Mouse (Mus musculus) ES-E14 (cell line): ENCODE measurements around the gene Atp1b4.

Source experiments
- HCFC1 ChIP-seq: IDR thresholded peaks from 2 replicates; pipeline ENCODE4 v1.6.1; 2012; ENCODE audit warnings: low read length, inconsistent platforms, borderline replicate concordance; ENCODE audit not compliant: insufficient read depth
- MAFK ChIP-seq: IDR thresholded peaks from 2 replicates; pipeline ENCODE4 v1.6.1; 2014; ENCODE audit warnings: mild to moderate bottlenecking, low read depth, low read length, inconsistent platforms; ENCODE audit not compliant: insufficient read depth
- ZC3H11A ChIP-seq: IDR thresholded peaks from 2 replicates; pipeline ENCODE4 v1.6.1; 2012; ENCODE audit warnings: low read depth, mild to moderate bottlenecking, inconsistent platforms, low read length, borderline replicate concordance
- ZNF384 ChIP-seq: IDR thresholded peaks from 2 replicates; pipeline ENCODE4 v1.6.1; 2012; ENCODE audit warnings: low read depth, low read length, inconsistent platforms

DNA sequence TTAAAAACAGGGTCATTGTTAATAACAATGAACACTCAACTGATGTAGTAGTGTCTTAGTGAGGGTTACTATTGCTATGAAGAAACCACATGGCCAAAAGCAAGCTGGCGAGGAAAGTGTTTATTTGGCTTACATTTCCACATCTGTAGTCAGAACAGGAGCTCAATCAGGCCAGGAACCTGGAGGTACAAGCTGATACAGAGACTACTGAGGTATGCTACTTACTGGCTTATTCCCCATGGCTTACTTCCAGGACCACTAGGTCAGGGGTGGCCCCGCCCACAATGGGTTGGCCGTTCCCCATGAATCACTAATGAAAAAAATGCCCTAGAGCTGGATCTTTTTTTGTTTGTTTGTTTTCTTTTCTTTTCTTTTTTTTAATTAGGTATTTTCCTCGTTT, 7.4 kb upstream of the Atp1b4 start:
- TF ChIP-seq ZNF384 (no peak), HCFC1 (no peak), ZC3H11A (no peak), MAFK (no peak)
